Mouse (Mus musculus) right cerebral cortex, postnatal 14 days (tissue): Measurements from ENCODE around the gene Pde1c.
"Not testable (repeated sequence)": the region's sequence is repeated elsewhere in the genome, so short reads cannot be mapped to it uniquely, and the experiment has no call there.

Experiments
- DNase-seq: peaks from one replicate; pipeline ENCODE4 v3.0.0; 2022

Pde1c gene

GRCm38 (mm10) chr6:56568470-56569372, at the start of gene Pde1c:
Gene Pde1c, minus strand, starts transcription at chr6:56569103.
- peak; percentile 9 for DNase-seq

DNA sequence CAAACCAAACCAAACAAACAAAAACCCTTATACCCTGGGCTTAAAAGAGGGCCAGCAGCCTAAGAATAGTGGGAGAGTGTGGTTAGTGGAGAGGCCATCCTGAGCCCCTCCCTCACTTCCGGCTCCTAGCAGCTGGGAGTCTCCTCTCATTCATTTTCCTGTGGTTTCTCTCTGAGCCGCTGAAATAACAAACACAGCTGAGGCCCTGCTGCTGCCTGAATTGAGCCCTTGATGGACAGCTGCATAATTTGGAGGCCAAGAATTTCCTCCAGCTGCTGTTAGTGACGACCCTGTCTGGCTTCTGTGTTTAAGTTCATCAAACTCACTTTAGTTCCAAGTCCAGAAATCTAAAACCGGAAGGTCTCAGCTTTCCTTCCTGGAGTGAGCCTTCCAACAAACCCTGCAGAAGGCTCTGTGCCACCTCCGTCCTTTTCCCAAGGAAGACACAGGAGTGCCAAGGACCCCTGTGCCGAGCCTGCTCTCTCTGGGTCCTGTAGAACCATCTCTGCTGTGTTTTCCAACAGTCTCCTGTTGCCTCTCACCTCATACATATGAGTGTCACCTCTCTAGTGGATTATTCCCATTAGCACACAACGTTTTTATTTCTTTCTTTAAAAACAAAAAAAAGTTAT, 48.2 kb upstream of the Pde1c start:
- no peak for DNase-seq

DNA sequence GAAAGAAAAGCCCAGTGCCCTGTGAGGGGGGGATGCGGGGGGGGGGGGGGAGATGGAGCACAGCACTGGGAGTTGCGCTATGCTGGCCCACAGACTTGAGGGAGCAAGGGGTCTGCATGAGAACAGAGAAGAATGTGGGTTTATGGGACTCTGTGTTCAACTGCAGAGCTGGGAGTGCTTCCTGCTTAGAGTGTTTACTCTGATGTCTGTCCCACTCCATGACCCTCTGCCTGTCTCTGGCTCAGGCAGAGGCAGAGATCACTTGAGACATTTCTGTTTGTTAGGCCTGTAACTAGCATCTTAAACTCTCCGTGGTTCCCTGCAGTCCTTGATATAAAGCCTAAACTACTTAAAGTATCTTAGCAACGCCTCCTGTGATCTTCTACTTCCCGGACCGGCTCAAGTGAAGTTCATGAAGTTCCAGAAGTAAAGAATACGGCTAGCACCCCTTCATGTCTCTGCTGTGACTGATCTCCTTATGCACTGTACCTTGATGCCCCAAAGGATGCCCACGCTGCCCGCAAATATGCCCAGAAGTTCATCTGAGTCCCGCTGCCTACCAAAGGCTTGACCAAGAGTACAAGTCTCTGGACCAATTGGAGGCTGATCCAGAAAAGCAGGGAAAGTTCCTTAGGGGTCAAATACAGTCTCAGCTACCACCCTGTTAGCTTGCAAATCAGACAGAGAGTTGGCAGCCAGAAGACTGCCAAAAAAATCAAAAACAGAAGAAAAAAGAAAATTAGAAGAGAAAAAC, 47.5 kb upstream of the Pde1c start:
- DNase-seq = no peak

GRCm38 (mm10) chr6:56609529-56609928, 40.6 kb upstream of the Pde1c start:
- DNase-seq = not testable (repeated sequence)

- DNase-seq = peak; percentile 50
Measured at GRCm38 (mm10) chr6:56608277-56608676, 39.4 kb upstream of the Pde1c start.

- DNase-seq = no peak
Measured at GRCm38 (mm10) chr6:56579568-56579967, 10.7 kb upstream of the Pde1c start.

DNA sequence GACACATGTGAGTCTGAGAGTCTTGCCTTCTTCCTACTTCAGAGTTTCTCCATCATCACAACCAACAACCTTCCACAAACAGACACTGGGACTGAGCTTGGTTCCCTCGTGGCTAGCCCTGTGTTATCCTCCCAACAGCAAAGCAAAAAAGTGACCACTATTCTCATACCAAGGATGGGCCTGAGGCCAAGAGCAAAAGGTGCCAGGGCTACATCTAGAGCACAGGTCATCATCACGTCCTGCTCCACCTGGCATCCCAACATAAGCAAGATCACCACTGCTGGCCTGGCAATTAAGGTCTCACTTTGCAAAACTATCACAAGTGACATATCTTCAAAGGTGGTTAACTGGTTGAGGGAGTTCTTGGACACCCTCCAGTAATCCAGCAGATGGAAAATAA, 8.0 kb downstream of the Pde1c start:
- no peak for DNase-seq

- peak; percentile 15 for DNase-seq
Measured at GRCm38 (mm10) chr6:56560474-56560888, 8.4 kb downstream of the Pde1c start.

GRCm38 (mm10) chr6:56558711-56559110, 10.2 kb downstream of the Pde1c start:
- no peak for DNase-seq

DNA sequence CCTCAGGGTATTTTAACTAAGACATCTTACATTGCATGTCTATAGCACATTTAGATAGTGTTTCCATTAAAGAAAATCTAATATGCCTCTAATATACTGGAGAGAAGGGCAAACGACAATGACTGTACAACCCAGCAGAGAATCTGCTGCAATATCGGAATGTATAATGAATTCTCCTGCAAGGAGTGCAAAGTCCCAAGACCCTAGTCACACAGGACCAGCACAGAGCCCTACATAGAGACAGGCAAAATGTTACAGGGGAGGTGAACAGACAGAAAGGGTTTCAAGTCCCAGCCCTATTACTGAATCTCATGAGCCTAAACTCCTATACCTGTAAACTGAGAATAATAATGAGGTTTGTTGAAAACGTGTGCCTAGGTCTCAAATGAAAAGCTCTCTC, 13.1 kb downstream of the Pde1c start:
- no peak for DNase-seq

DNA sequence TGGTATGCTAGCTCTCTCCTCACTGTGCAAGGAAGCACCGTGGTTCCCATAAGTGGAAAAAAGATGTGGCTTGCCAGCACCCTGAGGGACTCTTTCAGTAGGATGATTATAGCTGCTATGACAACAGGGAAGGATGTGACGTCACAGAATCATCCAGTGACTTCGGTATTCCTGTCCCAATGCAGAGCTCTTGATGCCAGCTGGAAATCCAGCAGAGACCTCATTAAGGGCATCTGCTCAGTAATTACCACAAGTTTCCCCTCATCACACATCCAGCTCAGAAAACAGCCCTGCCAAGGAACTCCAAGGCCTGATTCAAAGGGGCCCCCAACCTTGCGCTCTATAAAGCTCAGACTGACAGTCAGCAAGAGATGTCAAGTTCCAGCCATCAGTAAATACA, 13.5 kb downstream of the Pde1c start:
- DNase-seq = no peak

DNA sequence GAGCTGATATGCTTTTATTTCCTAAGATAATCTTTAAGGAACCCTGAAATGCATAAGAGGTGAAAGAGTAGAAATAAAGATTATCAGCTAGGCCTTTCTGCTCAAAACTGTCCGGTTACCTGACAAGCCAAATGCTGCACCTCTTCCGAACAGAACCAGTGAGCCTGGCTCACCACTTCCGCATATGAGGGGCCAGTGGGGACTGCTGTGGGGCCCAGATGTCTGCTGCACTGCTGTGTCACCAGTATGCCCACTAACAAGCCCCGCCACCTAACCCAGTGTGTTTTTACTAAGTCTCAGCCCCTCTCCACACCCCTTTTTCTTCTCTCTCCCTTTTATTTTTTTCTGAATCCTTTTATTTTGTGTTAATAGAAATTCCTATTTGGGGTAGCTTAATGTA, 17.9 kb downstream of the Pde1c start:
- DNase-seq = no peak

DNA sequence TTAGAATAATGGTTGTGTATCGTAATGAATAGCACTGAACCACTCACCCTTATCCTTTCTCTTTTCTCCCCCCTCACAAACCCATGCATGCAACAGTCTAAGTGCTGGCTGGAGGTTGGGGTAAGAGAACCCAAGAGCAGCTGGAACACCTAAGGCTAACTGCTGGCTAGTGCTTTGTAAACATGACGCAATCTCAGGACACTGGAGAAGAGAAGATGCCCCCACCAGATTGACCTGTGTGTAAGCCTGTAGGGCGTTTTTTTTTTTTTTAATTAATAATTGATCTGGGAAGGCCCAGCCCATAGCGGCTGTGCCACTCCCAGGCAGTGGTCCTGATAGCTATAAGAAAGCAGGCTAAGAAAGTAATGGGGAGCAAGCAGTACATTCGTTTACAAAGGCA, 28.7 kb downstream of the Pde1c start:
- DNase-seq = no peak

- DNase-seq = no peak
Measured at GRCm38 (mm10) chr6:56534653-56535052, 34.2 kb downstream of the Pde1c start.

GRCm38 (mm10) chr6:56532257-56532656, 36.6 kb downstream of the Pde1c start:
- DNase-seq = no peak

DNA sequence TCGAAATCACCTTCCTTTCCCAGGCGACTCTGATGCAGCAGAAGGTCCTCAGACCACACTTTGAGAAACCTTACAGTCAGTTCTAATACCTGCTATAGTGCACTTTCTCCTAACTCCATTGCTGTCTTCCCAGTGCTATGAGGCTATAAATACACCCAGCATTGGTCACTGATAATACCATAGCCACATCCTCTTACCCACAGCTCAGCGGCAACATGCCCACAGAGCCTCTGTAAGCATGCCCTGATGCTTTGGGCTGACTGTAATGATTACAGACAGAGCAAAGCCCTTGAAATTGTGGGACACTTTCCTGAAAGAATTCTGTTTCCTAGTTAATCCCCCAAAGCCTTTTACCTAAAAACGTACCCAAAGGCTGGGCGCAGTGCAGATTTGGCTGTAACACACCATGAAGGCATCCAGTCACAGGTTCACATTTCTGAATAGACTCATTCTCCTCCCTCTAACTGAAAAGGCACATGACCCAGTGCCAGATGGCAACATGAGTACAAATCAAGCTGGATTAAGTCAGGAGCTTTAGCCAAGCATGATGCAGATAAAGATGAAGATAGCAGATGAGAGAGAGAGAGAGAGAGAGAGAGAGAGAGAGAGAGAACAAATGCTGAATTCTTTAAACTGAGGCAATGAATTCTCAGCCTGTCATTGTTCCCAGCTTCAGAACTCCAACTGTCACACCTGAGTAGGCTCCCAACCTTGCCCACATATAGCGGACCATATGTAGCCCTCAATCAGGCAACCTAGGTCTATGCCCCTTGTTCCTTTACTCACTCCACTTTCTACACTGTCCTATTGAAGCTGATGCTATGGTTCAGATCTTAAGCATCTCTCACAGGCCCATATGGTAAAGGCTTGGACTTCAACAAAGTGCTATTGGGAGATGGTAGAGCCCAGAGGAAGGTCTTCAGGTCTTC, 44.7 kb downstream of the Pde1c start:
- DNase-seq = no peak

GRCm38 (mm10) chr6:56489161-56489560, 79.7 kb downstream of the Pde1c start:
- no peak for DNase-seq

DNA sequence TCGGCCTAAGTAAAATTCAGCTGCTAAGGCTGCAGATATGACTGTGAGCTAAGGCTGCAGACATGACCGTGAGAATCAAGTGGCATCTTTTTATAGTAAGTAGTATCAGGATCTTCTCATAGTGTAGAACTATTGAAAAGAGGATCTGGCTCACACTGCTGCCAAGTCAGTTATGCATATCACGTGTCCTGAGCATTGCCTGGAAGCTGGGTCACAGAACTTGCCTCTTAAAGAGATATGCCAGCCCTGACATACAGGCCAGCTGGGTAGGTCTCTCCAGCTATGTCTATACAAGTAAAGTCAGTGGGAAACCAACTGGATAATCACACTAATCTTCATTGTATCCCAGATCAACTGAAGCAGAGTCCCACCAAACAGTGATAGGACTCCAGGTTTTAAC, 83.8 kb downstream of the Pde1c start:
- DNase-seq = no peak

GRCm38 (mm10) chr6:56480914-56481482, 87.9 kb downstream of the Pde1c start:
- DNase-seq = peak; percentile 71

DNA sequence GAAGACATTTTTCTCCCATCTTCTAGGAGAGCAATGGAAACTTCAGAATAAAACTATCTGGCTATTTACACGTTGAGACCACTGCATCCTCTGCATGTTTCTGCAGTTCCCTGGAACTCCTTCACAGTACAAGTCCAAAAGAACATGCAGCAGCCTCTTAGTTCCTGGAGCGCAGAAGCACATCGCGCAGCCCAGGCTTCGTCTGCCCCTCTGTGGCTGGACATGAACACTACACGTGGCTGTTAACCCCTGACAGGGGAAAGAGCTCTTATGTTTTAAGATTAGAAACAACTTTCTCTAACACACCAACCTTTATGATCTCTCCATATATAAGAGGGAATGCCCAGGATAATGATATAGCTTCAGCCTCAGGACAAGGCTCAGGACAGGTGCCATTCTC, 92.3 kb downstream of the Pde1c start:
- peak; percentile 45 for DNase-seq

DNA sequence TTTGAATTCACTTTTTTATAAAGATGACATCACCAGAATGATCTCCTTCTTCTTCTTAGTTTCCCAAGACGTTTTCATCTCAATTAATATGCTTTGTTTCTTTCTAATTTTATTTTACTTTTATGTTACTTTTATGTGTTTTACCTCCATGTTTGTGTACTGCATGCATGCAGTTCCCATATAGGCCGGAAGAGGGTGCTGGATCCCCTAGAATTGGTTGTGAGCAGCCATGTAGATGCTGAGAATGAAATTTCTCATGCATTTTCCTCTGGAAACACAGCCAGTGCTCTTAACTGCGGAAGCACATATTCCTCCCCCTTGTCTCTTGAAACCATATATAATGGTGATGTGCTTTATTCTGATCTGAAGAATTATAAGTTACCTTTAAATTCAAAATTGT, 110.8 kb downstream of the Pde1c start:
- DNase-seq = no peak

- no peak for DNase-seq
Measured at GRCm38 (mm10) chr6:56447917-56448316, 121.0 kb downstream of the Pde1c start.
